Mouse (Mus musculus): ENCODE results near the gene Aven.

Aven gene

GRCm38 (mm10) chr2:112492856-112493538 is at the start of gene Aven:
Gene Aven, plus strand, starts transcription at chr2:112492964.
- under 1% methylated on average over 76 of the region's 87 CpGs for WGBS

DNA sequence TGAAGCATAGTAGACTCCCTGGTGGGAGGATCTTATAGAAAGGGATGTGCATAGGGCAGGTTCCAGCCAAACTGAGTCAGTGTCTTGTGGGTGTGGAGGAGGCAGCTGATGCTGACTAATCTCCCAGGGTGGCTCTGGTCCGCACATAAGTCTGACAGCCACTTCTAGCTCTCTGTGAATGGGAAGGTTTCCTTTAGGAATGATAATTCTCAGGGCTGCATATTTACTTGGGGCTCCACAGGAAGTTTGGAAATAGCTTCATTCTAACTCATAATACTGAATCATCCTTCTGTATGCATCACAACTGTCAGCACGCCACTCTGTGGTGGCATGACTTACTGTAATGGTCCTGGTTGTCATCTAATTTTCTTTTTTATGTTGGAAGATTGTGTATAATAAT is 49.3 kb upstream of the Aven start:
- WGBS = 47% methylated on average over 2 of the region's 2 CpGs

GRCm38 (mm10) chr2:112448046-112448445 is 44.7 kb upstream of the Aven start:
- WGBS = 71% methylated on average over 4 of the region's 4 CpGs

GRCm38 (mm10) chr2:112449597-112450296 is 43.0 kb upstream of the Aven start:
- WGBS = 32% methylated on average over 4 of the region's 4 CpGs

DNA sequence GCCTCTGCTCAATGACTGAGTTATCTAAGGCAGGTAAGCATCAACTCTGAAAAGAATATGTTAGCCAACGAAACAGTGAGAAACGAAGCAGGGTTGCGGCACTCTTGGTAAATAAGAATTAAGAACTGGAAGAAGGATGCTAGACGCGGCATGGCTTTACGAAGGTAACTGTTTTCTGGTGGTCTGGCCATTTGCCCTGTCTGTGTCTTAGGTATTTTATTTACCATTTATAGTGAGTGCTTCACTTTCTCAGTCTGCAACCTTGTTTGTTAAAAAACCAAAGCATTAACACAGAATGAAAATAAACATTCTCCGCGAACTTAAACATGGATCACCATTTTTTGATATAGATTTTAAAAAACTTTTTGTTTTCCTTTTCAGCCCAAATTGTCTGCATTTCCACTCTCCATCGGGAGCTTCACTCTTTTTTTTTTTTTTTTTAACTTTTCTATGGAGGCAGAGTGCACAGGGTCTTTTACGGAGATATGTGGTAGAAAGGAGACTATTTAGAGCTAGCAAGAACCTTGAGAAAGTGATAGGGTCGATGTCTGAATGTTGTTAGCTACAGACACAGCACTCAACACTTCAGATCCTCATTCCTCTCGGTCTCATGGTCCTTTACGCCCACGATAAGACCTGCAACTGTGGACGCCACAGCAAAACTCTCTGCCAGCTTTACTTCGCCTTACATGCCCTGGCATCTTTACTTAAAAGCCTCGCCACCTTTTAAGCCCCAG is 38.5 kb upstream of the Aven start:
- 32% methylated on average over 17 of the region's 17 CpGs for WGBS

- under 1% methylated on average over 49 of the region's 49 CpGs for WGBS
Observed at GRCm38 (mm10) chr2:112454862-112455564, 37.8 kb upstream of the Aven start, which contains the start of gene Emc7. Gene Emc7, plus strand, starts transcription at chr2:112454997.

DNA sequence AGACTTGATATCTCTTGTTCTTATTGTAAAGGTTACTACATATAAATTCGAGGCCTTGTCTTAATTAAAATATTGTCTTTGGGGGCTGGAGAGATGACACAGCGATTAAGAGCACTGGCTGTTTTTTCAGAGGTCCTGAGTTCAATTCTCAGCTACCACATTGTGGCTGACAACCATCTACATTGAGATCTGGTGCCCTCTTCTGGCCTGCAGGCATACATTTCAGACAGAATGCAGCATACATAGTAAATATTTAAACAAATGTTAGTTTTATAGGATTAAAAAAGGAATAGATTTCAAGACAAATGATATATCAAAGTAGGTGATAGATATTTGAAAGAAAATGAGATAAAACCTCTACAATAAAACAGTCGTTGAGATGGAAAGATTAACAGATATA is 32.2 kb upstream of the Aven start:
- 95% methylated on average over 3 of the region's 3 CpGs for WGBS

- WGBS = 35% methylated on average over 5 of the region's 5 CpGs
Observed at GRCm38 (mm10) chr2:112470961-112471381, 21.8 kb upstream of the Aven start.

- 87% methylated on average over 2 of the region's 2 CpGs for WGBS
Observed at GRCm38 (mm10) chr2:112472076-112472475, 20.7 kb upstream of the Aven start.

DNA sequence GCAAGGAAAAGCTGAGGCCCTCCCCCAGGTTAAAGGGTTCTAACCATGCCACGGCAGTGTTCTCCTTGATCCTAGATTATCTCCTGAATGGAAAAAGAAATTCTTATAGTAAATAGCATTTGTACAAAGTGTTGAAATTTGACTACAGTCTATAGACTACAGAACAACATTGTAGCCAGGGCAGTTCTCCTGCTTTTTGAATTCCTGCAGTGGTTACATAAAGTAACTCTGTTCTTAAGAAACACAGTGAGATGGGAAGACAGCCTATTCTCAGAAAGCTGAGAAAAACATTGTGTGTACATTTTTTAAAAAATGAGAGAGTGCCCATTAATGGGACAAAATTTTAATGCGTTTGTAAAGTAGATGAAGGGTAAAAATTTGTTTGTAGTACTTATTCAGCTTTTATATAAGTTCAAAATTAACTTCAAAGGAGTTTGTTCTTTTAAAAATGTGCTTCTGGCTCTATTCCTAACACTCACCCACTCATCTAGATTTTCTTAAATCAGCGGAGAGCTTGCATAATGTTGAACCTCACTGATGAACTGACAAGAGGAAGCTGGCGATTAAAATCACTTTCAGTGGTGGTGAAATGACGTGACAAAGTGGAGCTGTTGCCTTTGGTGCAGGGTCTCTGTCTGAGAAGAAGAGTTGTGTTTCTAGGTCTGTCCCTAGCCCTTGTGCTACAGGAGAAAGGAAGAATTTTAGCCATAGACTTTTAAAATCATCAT is 17.6 kb upstream of the Aven start:
- WGBS = 41% methylated on average over 5 of the region's 5 CpGs

- 71% methylated on average over 6 of the region's 6 CpGs for WGBS
Observed at GRCm38 (mm10) chr2:112476554-112476953, 16.2 kb upstream of the Aven start.

DNA sequence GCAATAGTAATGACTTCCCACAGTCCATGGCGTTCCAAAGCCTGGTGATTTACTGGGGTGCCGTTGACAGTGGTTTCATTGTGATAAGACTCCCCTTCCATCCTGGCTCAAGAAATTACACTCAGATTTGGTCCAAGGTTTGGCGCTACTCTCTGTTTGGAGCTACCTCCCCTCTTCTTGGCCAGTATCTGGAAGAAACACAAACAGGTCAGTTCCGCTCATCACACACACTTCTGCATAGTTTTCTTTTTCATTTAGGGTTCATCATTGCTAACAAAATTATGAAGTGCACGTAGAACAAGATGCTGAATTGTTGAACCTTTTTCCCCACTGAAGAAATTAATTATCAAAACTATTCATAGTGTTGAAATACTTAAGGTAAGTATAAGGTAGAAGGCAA is 12.1 kb upstream of the Aven start, which contains the start of gene Chrm5:
TSS of gene Chrm5 (minus strand) at position 101 of the 400 bp plus-strand sequence.
- 89% methylated on average over 5 of the region's 5 CpGs for WGBS

GRCm38 (mm10) chr2:112481564-112481963 is 11.2 kb upstream of the Aven start:
- 1% methylated on average over 2 of the region's 2 CpGs for WGBS

- WGBS = 47% methylated on average over 5 of the region's 5 CpGs
Observed at GRCm38 (mm10) chr2:112482533-112483333, 10.0 kb upstream of the Aven start.

GRCm38 (mm10) chr2:112483334-112483651 is 9.5 kb upstream of the Aven start:
- WGBS = 39% methylated on average over 2 of the region's 2 CpGs

DNA sequence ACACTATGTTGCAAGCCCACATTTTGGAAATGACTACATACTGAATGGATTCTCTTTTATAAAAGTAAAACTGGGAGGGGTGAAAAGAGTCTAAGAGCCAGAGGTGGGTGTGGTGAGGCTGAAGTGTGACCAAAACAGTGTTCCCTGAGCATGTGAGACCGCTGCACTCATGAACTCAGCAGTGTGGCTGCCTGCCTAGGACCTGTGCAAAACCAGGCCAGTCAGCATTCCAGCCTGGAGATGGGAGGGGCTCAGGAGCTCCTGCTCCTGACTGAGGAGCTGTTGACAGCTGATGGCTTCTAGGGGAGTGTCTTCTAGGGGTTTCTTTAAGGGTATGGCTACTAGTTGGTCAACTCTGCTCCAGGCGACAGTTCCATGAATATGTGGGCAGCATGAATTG is 7.9 kb upstream of the Aven start:
- 81% methylated on average over 2 of the region's 2 CpGs for WGBS

- 83% methylated on average over 11 of the region's 11 CpGs for WGBS
Observed at GRCm38 (mm10) chr2:112490483-112491196, 2.1 kb upstream of the Aven start.

DNA sequence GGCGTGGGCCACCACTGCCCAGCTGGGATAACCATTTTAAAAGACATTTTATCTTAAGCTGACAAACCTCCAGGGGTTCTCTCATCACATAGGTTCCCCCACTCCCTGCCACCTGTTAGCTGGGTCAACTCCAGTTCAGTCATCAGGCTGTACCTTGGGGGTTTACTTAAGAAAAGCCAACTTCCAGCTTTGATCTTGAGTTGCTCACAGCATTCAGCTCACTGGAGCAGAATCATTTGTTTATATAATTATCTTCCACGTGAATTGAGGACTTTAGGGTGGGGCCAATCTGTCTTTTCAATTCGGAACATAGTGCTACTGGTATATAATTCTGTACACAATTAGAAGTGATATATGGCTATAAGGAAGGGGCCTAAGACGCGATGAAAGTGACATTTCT is 1.1 kb upstream of the Aven start:
- 78% methylated on average over 5 of the region's 5 CpGs for WGBS

DNA sequence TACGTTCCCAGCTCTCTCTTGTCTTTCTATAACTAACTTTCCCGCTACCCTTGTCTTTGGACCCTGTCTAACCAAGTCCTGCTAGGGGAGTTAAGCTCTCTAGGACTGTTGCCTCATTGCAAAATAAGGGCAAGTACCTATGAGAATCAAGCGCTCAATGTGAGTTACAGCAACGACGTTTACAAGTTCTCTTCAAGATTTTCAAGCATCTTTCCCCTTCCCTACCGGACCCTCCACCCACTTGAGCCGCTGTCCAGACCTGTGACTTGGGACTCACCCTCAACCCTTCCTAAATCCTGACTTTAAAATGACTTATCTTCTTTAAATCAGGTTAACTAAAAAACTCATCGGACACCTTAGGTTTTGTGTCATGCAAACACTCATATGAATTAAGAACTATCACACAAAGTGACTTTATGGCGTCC is 321 bp upstream of the Aven start:
- 7% methylated on average over 9 of the region's 9 CpGs for WGBS

Data from cerebral cortex, adult 2 months (tissue).